Comparison of ENCODE assay signal across 15 mouse cellular contexts in genomic region chr11:101882500-101883290, GRCm38 (mm10). TPM values are rescaled to one million over a fixed set of nuclear protein-coding genes. Genes with fewer than 3 reads are reported as not detected.
DNase-seq lines count a peak whose midpoint lies in the region; ATAC-seq and TF ChIP-seq lines count a peak whose summit lies in the region.
"Had no signal": no experiment of that assay in that cellular context is flagged by ENCODE, and none has a peak within 500 bp of the region (broad histone marks: within the 10 kb centered on the region; RNA-seq: fewer than 3 reads in every experiment).

No protein-coding gene starts in this region.

- DNase-seq in heart, adult 11 months, result peak; percentile 91
- no peak for DNase-seq in heart, adult 18-20 months
- no peak for DNase-seq in heart, postnatal 0 days (ENCODE audit: low spot score)
- no peak for DNase-seq in heart, adult 9 months (ENCODE audit: low spot score in 2 of 2)
- no peak for DNase-seq in lung, postnatal 0 days (ENCODE audit: low spot score)
- DNase-seq in lung, postnatal 10 days, result no peak
- DNase-seq in adrenal gland, adult (ENCODE audit: inconsistent age in 2 of 2, low spot score in 1 of 2), result no peak
- DNase-seq: cerebellum, adult 11-12 months; thymus, postnatal 14 days had no signal

- peak overlapping the region; percentile 82 for H3K27ac ChIP-seq in heart, postnatal 0 days (ENCODE audit: low read depth)
- H3K27ac ChIP-seq in lung, postnatal 0 days (ENCODE audit: low read length), result peak overlapping the region; percentile 80; the same call in 1 of the 2 replicates
- H3K27ac ChIP-seq: midbrain, embryonic 12.5 days; neural tube, embryonic 13.5 days had no signal

- H3K27me3 ChIP-seq in heart, postnatal 0 days (ENCODE audit: control insufficient read depth, insufficient read depth, low read length), result no peaks in the 10 kb centered on the region
- no peaks in the 10 kb centered on the region for H3K27me3 ChIP-seq in lung, postnatal 0 days (replicated peaks; ENCODE audit: insufficient read depth, low read length)

- H3K36me3 ChIP-seq in heart, postnatal 0 days (replicated peaks; ENCODE audit: control insufficient read depth, insufficient read depth, low read length), result no peaks in the 10 kb centered on the region
- H3K36me3 ChIP-seq in lung, postnatal 0 days (ENCODE audit: insufficient read depth, low read length), result no peaks in the 10 kb centered on the region
- H3K36me3 ChIP-seq: liver, embryonic 12.5 days; midbrain, embryonic 12.5 days; neural tube, embryonic 13.5 days had no signal

- H3K4me3 ChIP-seq in heart, postnatal 0 days (ENCODE audit: low read depth, low read length), result no peak overlapping the region
- H3K4me3 ChIP-seq in lung, postnatal 0 days (ENCODE audit: low read depth, low read length), result no peak overlapping the region
- H3K4me3 ChIP-seq: liver, embryonic 12.5 days had no signal

- WGBS in heart, postnatal 0 days, result 80% methylated on average over 11 of the region's 11 CpGs
- WGBS in lung, postnatal 0 days, result 88% methylated on average over 10 of the region's 11 CpGs

- H3K4me1 ChIP-seq in heart, postnatal 0 days (ENCODE audit: control insufficient read depth, insufficient read depth), result peaks cover 46% of the 10 kb centered on the region
- peaks cover 46% of the 10 kb centered on the region for H3K4me1 ChIP-seq in lung, postnatal 0 days (ENCODE audit: insufficient read depth, low read depth, low read length)

- H3K9ac ChIP-seq in heart, postnatal 0 days (replicated peaks; ENCODE audit: low read depth, low read length), result no peak overlapping the region
- no peak overlapping the region for H3K9ac ChIP-seq in lung, postnatal 0 days (replicated peaks; ENCODE audit: low read depth)
- H3K9ac ChIP-seq: liver, embryonic 12.5 days had no signal

- H3K9me3 ChIP-seq in heart, postnatal 0 days (replicated peaks; ENCODE audit: control insufficient read depth, low read length), result no peaks in the 10 kb centered on the region
- H3K9me3 ChIP-seq in lung, postnatal 0 days (ENCODE audit: low read length), result no peaks in the 10 kb centered on the region
- H3K9me3 ChIP-seq: liver, embryonic 12.5 days; midbrain, embryonic 12.5 days; neural tube, embryonic 13.5 days had no signal

- no peak for TF ChIP-seq EP300 in heart, postnatal 0 days (IDR thresholded peaks at IDR 0.05; ENCODE audit: low read depth)
- TF ChIP-seq EP300 in lung, postnatal 0 days (IDR thresholded peaks at IDR 0.05), result no peak

- H3K4me2 ChIP-seq in heart, postnatal 0 days (ENCODE audit: low read depth, low read length), result no peak overlapping the region
- no peak overlapping the region for H3K4me2 ChIP-seq in lung, postnatal 0 days (replicated peaks; ENCODE audit: low read depth, low read length)

- ATAC-seq in heart, postnatal 0 days (ENCODE audit: insufficient read depth, low read depth), result no peak
- no peak for ATAC-seq in lung, postnatal 0 days
- ATAC-seq: forebrain, embryonic 16.5 days had no signal

- TF ChIP-seq CTCF in heart, postnatal 0 days (IDR thresholded peaks at IDR 0.05; ENCODE audit: low read depth), result no peak
- TF ChIP-seq CTCF in lung, postnatal 0 days (IDR thresholded peaks at IDR 0.05), result no peak

RNA-seq across cellular contexts. Expression of gene Meox1, which starts 11.5 kb away (rescaled TPM):
- total RNA-seq in heart, adult 18-20 months (2021), result 1 to 10 TPM; 4.3 to 6.5 TPM
- 12.5 and 15.0 TPM in 2 replicates for total RNA-seq in heart, postnatal 0 days (2014; rRNA removed; ENCODE audit: low replicate concordance)
- polyA plus RNA-seq in heart, postnatal 0 days (2015; fragmentation: Nextera tagmentation; extraction: Ambion mirVana), result 10.9 and 12.3 TPM in 2 replicates
- polyA plus RNA-seq in lung, postnatal 0 days (2015; fragmentation: Nextera tagmentation; extraction: Ambion mirVana), result 8.1 and 8.7 TPM in 2 replicates
- total RNA-seq: CH12.LX; hematopoietic stem cell, adult 5-6 weeks had no signal
